Comparison of ENCODE assay signal across 25 mouse cellular contexts in genomic region chr3:80082780-80083519, GRCm38 (mm10).
DNase-seq lines count a peak whose midpoint lies in the region; ATAC-seq and TF ChIP-seq lines count a peak whose summit lies in the region.
"Had no signal": no experiment of that assay in that cellular context is flagged by ENCODE, and none has a peak within 500 bp of the region (broad histone marks: within the 10 kb centered on the region; RNA-seq: fewer than 3 reads in every experiment).

No protein-coding gene starts in this region.

- ATAC-seq in forebrain, postnatal 0 days = no peak
- ATAC-seq: CD4-positive, CD25-positive, alpha-beta regulatory T cell, adult 4 months; hindbrain, postnatal 0 days; intestine, embryonic 15.5 days; midbrain, embryonic 15.5 days had no signal

- peak; percentile 10 to 43 for DNase-seq in adrenal gland, adult (ENCODE audit: inconsistent age in 2 of 2, low spot score in 1 of 2)
- DNase-seq in adrenal gland, postnatal 36 days = no peak
- no peak for DNase-seq in left cerebral cortex, adult 2 months (ENCODE audit: extremely low spot score in 1 of 2, low spot score in 2 of 2)
- DNase-seq in left cerebral cortex, postnatal 4 days = no peak
- DNase-seq in brain, embryonic 14.5 days (ENCODE audit: low read depth) = peak; percentile 61
- peak; percentile 26 for DNase-seq in forebrain, postnatal 0 days
- no peak for DNase-seq in heart, postnatal 4 days
- no peak for DNase-seq in thymus, postnatal 0 days (ENCODE audit: low spot score)
- DNase-seq: cerebellum, adult 8-10 months; cerebellum, postnatal 25 days; kidney, adult 2 months; layer of hippocampus, adult 9-11 months; lung, adult 2 months; lung, postnatal 14 days; right cerebral cortex, postnatal 25 days; thymus, postnatal 25 days had no signal

- peak overlapping the region; percentile 67 for H3K27ac ChIP-seq in left cerebral cortex, adult 2 months
- H3K27ac ChIP-seq in forebrain, postnatal 0 days (ENCODE audit: low read depth, low read length) = no peak overlapping the region
- H3K27ac ChIP-seq: embryonic facial prominence, embryonic 12.5 days; hindbrain, embryonic 12.5 days; hindbrain, postnatal 0 days; intestine, embryonic 15.5 days; kidney, postnatal 0 days; liver, embryonic 14.5 days; midbrain, embryonic 15.5 days; stomach, embryonic 15.5 days had no signal

- H3K4me3 ChIP-seq in left cerebral cortex, adult 2 months = no peak overlapping the region
- H3K4me3 ChIP-seq in forebrain, postnatal 0 days (ENCODE audit: low read depth, low read length) = no peak overlapping the region
- H3K4me3 ChIP-seq: embryonic facial prominence, embryonic 12.5 days; hindbrain, embryonic 12.5 days; intestine, embryonic 15.5 days; midbrain, embryonic 15.5 days; stomach, embryonic 15.5 days had no signal

- H3K27me3 ChIP-seq in forebrain, postnatal 0 days (ENCODE audit: insufficient read depth, low read length) = no peaks in the 10 kb centered on the region
- H3K27me3 ChIP-seq: embryonic facial prominence, embryonic 12.5 days; hindbrain, embryonic 12.5 days; intestine, embryonic 15.5 days; midbrain, embryonic 15.5 days; stomach, embryonic 15.5 days had no signal

- no peak overlapping the region for H3K4me2 ChIP-seq in forebrain, postnatal 0 days (ENCODE audit: low read depth)
- H3K4me2 ChIP-seq: embryonic facial prominence, embryonic 12.5 days; hindbrain, embryonic 12.5 days; intestine, embryonic 15.5 days; midbrain, embryonic 15.5 days; stomach, embryonic 15.5 days had no signal

- no peaks in the 10 kb centered on the region for H3K36me3 ChIP-seq in forebrain, postnatal 0 days (ENCODE audit: insufficient read depth)
- H3K36me3 ChIP-seq: embryonic facial prominence, embryonic 12.5 days; hindbrain, embryonic 12.5 days; intestine, embryonic 15.5 days; midbrain, embryonic 15.5 days; stomach, embryonic 15.5 days had no signal

- WGBS in forebrain, postnatal 0 days = 52% methylated on average over 8 of the region's 8 CpGs

- no peaks in the 10 kb centered on the region for H3K4me1 ChIP-seq in forebrain, postnatal 0 days (ENCODE audit: insufficient read depth)
- H3K4me1 ChIP-seq: embryonic facial prominence, embryonic 12.5 days; hindbrain, embryonic 12.5 days; intestine, embryonic 15.5 days; midbrain, embryonic 15.5 days; stomach, embryonic 15.5 days had no signal

- TF ChIP-seq CTCF in left cerebral cortex, adult 2 months (IDR thresholded peaks at IDR 0.05) = no peak
- TF ChIP-seq CTCF in brain, embryonic 14.5 days (IDR thresholded peaks at IDR 0.05; ENCODE audit: borderline replicate concordance, extremely low read depth, insufficient read depth, insufficient read length) = no peak
- no peak for TF ChIP-seq CTCF in forebrain, postnatal 0 days (IDR thresholded peaks at IDR 0.05; ENCODE audit: low read depth)

- intact Hi-C loops in left cerebral cortex, adult 2 months (cut with DNase I) = loop anchor here (5.0 to 10.0 kb wide), 6 partner anchors 74 to 1844 kb away; partner anchors contain the start of gene Pdgfc
- intact Hi-C loops in left cerebral cortex, postnatal 4 days (cut with DNase I) = loop anchor here (5.0 to 10.0 kb wide), 3 partner anchors 122 to 719 kb away; partner anchors contain the start of gene Gria2

- H3K9me3 ChIP-seq in forebrain, postnatal 0 days (ENCODE audit: low read length) = no peaks in the 10 kb centered on the region
- H3K9me3 ChIP-seq: embryonic facial prominence, embryonic 12.5 days; hindbrain, embryonic 12.5 days; intestine, embryonic 15.5 days; midbrain, embryonic 15.5 days; stomach, embryonic 15.5 days had no signal

- TF ChIP-seq POLR2A in brain, embryonic 14.5 days (IDR thresholded peaks at IDR 0.05; ENCODE audit: borderline replicate concordance, extremely low read depth, insufficient read depth, insufficient read length, poor library complexity, severe bottlenecking) = no peak

- H3K9ac ChIP-seq in forebrain, postnatal 0 days = no peak overlapping the region
- H3K9ac ChIP-seq: embryonic facial prominence, embryonic 12.5 days; hindbrain, embryonic 12.5 days; intestine, embryonic 15.5 days; liver, embryonic 14.5 days; midbrain, embryonic 15.5 days; stomach, embryonic 15.5 days had no signal

Comparison
In these comparisons a context has a peak if more than half of its experiments do, and no peak if none do; other contexts are left out.
1. DNase-seq: peak in adrenal gland, adult (2 of 2), brain, embryonic 14.5 days (single experiment) and forebrain, postnatal 0 days (single experiment); none in adrenal gland, postnatal 36 days (0 of 2), left cerebral cortex, adult 2 months (0 of 2), left cerebral cortex, postnatal 4 days (single experiment), heart, postnatal 4 days (single experiment) and thymus, postnatal 0 days (single experiment).